Mouse (Mus musculus) stomach, embryonic 16.5 days (tissue): Measurements from ENCODE around the gene Mtif2. TPM values are rescaled to one million over a fixed set of nuclear protein-coding genes. Genes with fewer than 3 reads are reported as not detected.
"Not testable (repeated sequence)": the region's sequence is repeated elsewhere in the genome, so short reads cannot be mapped to it uniquely, and the experiment has no call there.

ENCODE experiments used
- ATAC-seq: fragments of 200-750 bp; cut with Nextera tagmentation; 2 replicates; pipeline ENCODE4 v1.8.0; 2017; ENCODE audit warnings: moderate number of reproducible peaks, moderate TSS enrichment; ENCODE audit not compliant: insufficient read depth, low FRiP score
- H3K27ac ChIP-seq: fragments of 300-500 bp; sonication (generic); 2 replicates; pipeline ENCODE4 v1.5.1; 2014; ENCODE audit warnings: low read length
- H3K27me3 ChIP-seq: fragments of 300-500 bp; sonication (generic); 2 replicates; pipeline ENCODE4 v1.6.1; 2014; ENCODE audit warnings: low read length, control low read depth, mixed read lengths; ENCODE audit not compliant: control insufficient read depth, insufficient read depth
- H3K36me3 ChIP-seq: fragments of 300-500 bp; sonication (generic); 2 replicates; pipeline ENCODE4 v1.6.1; 2014; ENCODE audit warnings: low read length; ENCODE audit not compliant: control insufficient read depth, insufficient read depth
- H3K4me1 ChIP-seq: fragments of 300-500 bp; sonication (generic); 2 replicates; pipeline ENCODE4 v1.6.1; 2014; ENCODE audit warnings: low read length, control low read depth, mixed read lengths; ENCODE audit not compliant: control insufficient read depth, insufficient read depth
- H3K4me2 ChIP-seq: fragments of 300-500 bp; sonication (generic); 2 replicates; pipeline ENCODE4 v1.6.1; 2014; ENCODE audit warnings: low read depth, low read length, mixed read lengths
- H3K4me3 ChIP-seq: fragments of 300-500 bp; sonication (generic); replicated peaks from 2 replicates; pipeline ENCODE4 v1.5.1; 2014; ENCODE audit warnings: mild to moderate bottlenecking, low read length
- H3K9ac ChIP-seq: fragments of 300-500 bp; sonication (generic); 2 replicates; pipeline ENCODE4 v1.6.1; 2014; ENCODE audit warnings: low read length
- H3K9me3 ChIP-seq: fragments of 300-500 bp; sonication (generic); replicated peaks from 2 replicates; pipeline ENCODE4 v1.6.1; 2016; ENCODE audit warnings: low read length, control low read depth; ENCODE audit not compliant: control insufficient read depth
- WGBS: fragments of 180-500 bp; shearing (Covaris S2); extraction: QIAGEN DNeasy Blood & Tissue Kit; methylation state at CpG from one replicate; pipeline ENCODE4 v1.1.7; 2014; 5-methylcytosine and 5-hydroxymethylcytosine counted together
- polyA plus RNA-seq: library from polyadenylated mRNA; unstranded; fragments of >200 nt; fragmentation: Nextera tagmentation; extraction: Ambion mirVana; gene quantifications from 2 replicates; pipeline ENCODE4 v1.2.1, GENCODE M21; 2015

The Mtif2 gene
- polyA plus RNA-seq, 1 experiment from 2014 or later = 35.7 TPM

GRCm38 (mm10) chr11:29514682-29515412 lies 11.4 kb upstream of the Mtif2 start, which contains the start of gene Prorsd1:
TSS of gene Prorsd1 (minus strand) at chr11:29515033.
- Histone ChIP-seq H3K27ac (peak within 1 kb of the TSS; percentile 85), H3K4me2 (peak within 1 kb of the TSS; percentile 75), H3K4me1 (peaks cover 4% of the 10 kb centered on the region; the same call in 1 of the 2 replicates), H3K27me3 (no peaks in the 10 kb centered on the region), H3K4me3 (peak within 1 kb of the TSS; percentile 83), H3K9ac (peak within 1 kb of the TSS; percentile 81), H3K36me3 (no peaks in the 10 kb centered on the region), H3K9me3 (no peaks in the 10 kb centered on the region)
- ATAC-seq = peak; percentile 99
- 3% methylated on average over 40 of the region's 40 CpGs for WGBS

- Histone ChIP-seq H3K36me3 (peaks cover 24% of the 10 kb centered on the region; the same call in 1 of the 2 replicates), H3K4me2 (no peak overlapping the region)
- 94% methylated on average over 1 of the region's 1 CpGs for WGBS
Observed at GRCm38 (mm10) chr11:29538201-29538600, 12.0 kb downstream of the Mtif2 start.

GRCm38 (mm10) chr11:29544225-29544945 lies 18.2 kb downstream of the Mtif2 start:
- peaks cover 29% of the 10 kb centered on the region for H3K36me3 ChIP-seq

More at GRCm38 (mm10) chr11:29538201-29538600, 12.0 kb downstream of the Mtif2 start:
- no peaks in the 10 kb centered on the region for H3K27me3 ChIP-seq
- H3K27ac ChIP-seq = no peak overlapping the region
- no peak overlapping the region for H3K9ac ChIP-seq
- no peak for ATAC-seq
- no peak overlapping the region for H3K4me3 ChIP-seq
- no peaks in the 10 kb centered on the region for H3K4me1 ChIP-seq
- H3K9me3 ChIP-seq = no peaks in the 10 kb centered on the region

GRCm38 (mm10) chr11:29545150-29545752 lies 19.0 kb downstream of the Mtif2 start:
- not testable (repeated sequence) for H3K9ac ChIP-seq
- 89% methylated on average over 4 of the region's 4 CpGs for WGBS

More at GRCm38 (mm10) chr11:29544225-29544945, 18.2 kb downstream of the Mtif2 start:
- Histone ChIP-seq H3K4me3 (no peak overlapping the region), H3K4me1 (peaks cover 5% of the 10 kb centered on the region), H3K9me3 (no peaks in the 10 kb centered on the region), H3K9ac (no peak overlapping the region), H3K27ac (no peak overlapping the region), H3K4me2 (no peak overlapping the region), H3K27me3 (no peaks in the 10 kb centered on the region)
- no peak for ATAC-seq
- WGBS = 87% methylated on average over 3 of the region's 3 CpGs

GRCm38 (mm10) chr11:29546297-29546696 lies 20.1 kb downstream of the Mtif2 start:
- H3K27ac ChIP-seq, H3K9me3 ChIP-seq, H3K27me3 ChIP-seq, ATAC-seq, H3K4me1 ChIP-seq: not testable (repeated sequence)
- Histone ChIP-seq H3K9ac (peak overlapping the region; percentile 97; the same call in 1 of the 2 replicates), H3K4me3 (peak overlapping the region; percentile 87), H3K36me3 (peaks cover 25% of the 10 kb centered on the region), H3K4me2 (peak overlapping the region; percentile 69)
- 86% methylated on average over 2 of the region's 2 CpGs for WGBS

More at GRCm38 (mm10) chr11:29545150-29545752, 19.0 kb downstream of the Mtif2 start:
- H3K27me3 ChIP-seq, ATAC-seq, H3K4me3 ChIP-seq, H3K4me2 ChIP-seq, H3K27ac ChIP-seq, H3K4me1 ChIP-seq, H3K9me3 ChIP-seq: not testable (repeated sequence)
- H3K36me3 ChIP-seq = peaks cover 27% of the 10 kb centered on the region

- Histone ChIP-seq H3K9ac (peak overlapping the region; percentile 97), H3K36me3 (peaks cover 22% of the 10 kb centered on the region), H3K27me3 (no peaks in the 10 kb centered on the region), H3K9me3 (no peaks in the 10 kb centered on the region), H3K4me2 (peak overlapping the region; percentile 69), H3K27ac (no peak overlapping the region; the same call in 1 of the 2 replicates), H3K4me1 (peaks cover 5% of the 10 kb centered on the region), H3K4me3 (peak overlapping the region; percentile 87)
- 8% methylated on average over 2 of the region's 2 CpGs for WGBS
- no peak for ATAC-seq
Observed at GRCm38 (mm10) chr11:29546762-29547161, 20.6 kb downstream of the Mtif2 start.

- under 1% methylated on average over 27 of the region's 27 CpGs for WGBS
- Histone ChIP-seq H3K27ac (peak overlapping the region; percentile 79), H3K27me3 (no peaks in the 10 kb centered on the region), H3K36me3 (peaks cover 19% of the 10 kb centered on the region), H3K9ac (peak overlapping the region; percentile 97), H3K4me1 (peaks cover 5% of the 10 kb centered on the region), H3K4me2 (peak overlapping the region; percentile 69), H3K4me3 (peak overlapping the region; percentile 87), H3K9me3 (no peaks in the 10 kb centered on the region)
- peak; percentile 34; the same call in 1 of the 2 replicates for ATAC-seq
Observed at GRCm38 (mm10) chr11:29547249-29547751, 21.1 kb downstream of the Mtif2 start.

GRCm38 (mm10) chr11:29547752-29548503 lies 21.7 kb downstream of the Mtif2 start, which contains the start of the genes Clhc1 and Rps27a:
TSS of gene Clhc1 (plus strand) at chr11:29547950.
TSS of gene Rps27a (minus strand) at chr11:29548109.
- peak; percentile 98 for ATAC-seq
- peaks cover 5% of the 10 kb centered on the region for H3K4me1 ChIP-seq
- under 1% methylated on average over 46 of the region's 46 CpGs for WGBS
- H3K36me3 ChIP-seq = peaks cover 18% of the 10 kb centered on the region
- H3K27ac ChIP-seq = peak within 1 kb of the TSS; percentile 79
- peak within 1 kb of the TSS; percentile 97 for H3K9ac ChIP-seq
- no peaks in the 10 kb centered on the region for H3K9me3 ChIP-seq
- peak within 1 kb of the TSS; percentile 87 for H3K4me3 ChIP-seq
- H3K4me2 ChIP-seq = peak within 1 kb of the TSS; percentile 69
- no peaks in the 10 kb centered on the region for H3K27me3 ChIP-seq
